Mouse (Mus musculus) midbrain, embryonic 14.5 days (tissue): ENCODE data around the gene Vsig10. TPM values are rescaled to one million over a fixed set of nuclear protein-coding genes. Genes with fewer than 3 reads are reported as not detected.

ENCODE experiments used
- ATAC-seq: fragments of 200-750 bp; cut with Nextera tagmentation; 2 replicates; pipeline ENCODE4 v1.8.0; 2017; ENCODE audit warnings: moderate number of reproducible peaks, moderate library complexity; ENCODE audit not compliant: low FRiP score, low TSS enrichment
- DNase-seq: peaks from one replicate; pipeline ENCODE4 v3.0.0-alpha.2; 2015
- H3K27ac ChIP-seq: fragments of 300-500 bp; sonication (generic); replicated peaks from 2 replicates; pipeline ENCODE4 v1.5.1; 2014; ENCODE audit warnings: mild to moderate bottlenecking, low read depth, low read length, moderate library complexity
- H3K27me3 ChIP-seq: fragments of 300-500 bp; sonication (generic); 2 replicates; pipeline ENCODE4 v1.6.1; 2014; ENCODE audit warnings: low read length, control low read depth, mixed read lengths; ENCODE audit not compliant: control insufficient read depth, insufficient read depth
- H3K36me3 ChIP-seq: fragments of 300-500 bp; sonication (generic); 2 replicates; pipeline ENCODE4 v1.6.1; 2014; ENCODE audit warnings: low read length, control low read depth; ENCODE audit not compliant: control insufficient read depth, insufficient read depth
- H3K4me1 ChIP-seq: fragments of 300-500 bp; sonication (generic); 2 replicates; pipeline ENCODE4 v1.6.1; 2014; ENCODE audit warnings: mild to moderate bottlenecking, antibody characterized with exemption, low read length, control low read depth; ENCODE audit not compliant: control insufficient read depth, insufficient read depth
- H3K4me2 ChIP-seq: fragments of 300-500 bp; sonication (generic); 2 replicates; pipeline ENCODE4 v1.6.1; 2014; ENCODE audit warnings: mild to moderate bottlenecking, low read length, moderate library complexity
- H3K4me3 ChIP-seq: fragments of 300-500 bp; sonication (generic); replicated peaks from 2 replicates; pipeline ENCODE4 v1.5.1; 2014; ENCODE audit warnings: low read depth, low read length
- H3K9ac ChIP-seq: fragments of 300-500 bp; sonication (generic); replicated peaks from 2 replicates; pipeline ENCODE4 v1.6.1; 2014; ENCODE audit warnings: mild to moderate bottlenecking, low read length, moderate library complexity
- H3K9me3 ChIP-seq: fragments of 300-500 bp; sonication (generic); 2 replicates; pipeline ENCODE4 v1.6.1; 2016; ENCODE audit warnings: low read length, control low read depth, mixed read lengths; ENCODE audit not compliant: control insufficient read depth
- WGBS: fragments of 180-500 bp; shearing (Covaris S2); extraction: QIAGEN DNeasy Blood & Tissue Kit; methylation state at CpG from one replicate; pipeline ENCODE4 v1.1.7; 2014; 5-methylcytosine and 5-hydroxymethylcytosine counted together
- polyA plus RNA-seq: library from polyadenylated mRNA; unstranded; fragments of >200 nt; fragmentation: Nextera tagmentation; extraction: Ambion mirVana; gene quantifications from 2 replicates; pipeline ENCODE4 v1.2.1, GENCODE M21; 2014

The Vsig10 gene
- polyA plus RNA-seq, 1 experiment from 2014 or later: 1.3 TPM

DNA sequence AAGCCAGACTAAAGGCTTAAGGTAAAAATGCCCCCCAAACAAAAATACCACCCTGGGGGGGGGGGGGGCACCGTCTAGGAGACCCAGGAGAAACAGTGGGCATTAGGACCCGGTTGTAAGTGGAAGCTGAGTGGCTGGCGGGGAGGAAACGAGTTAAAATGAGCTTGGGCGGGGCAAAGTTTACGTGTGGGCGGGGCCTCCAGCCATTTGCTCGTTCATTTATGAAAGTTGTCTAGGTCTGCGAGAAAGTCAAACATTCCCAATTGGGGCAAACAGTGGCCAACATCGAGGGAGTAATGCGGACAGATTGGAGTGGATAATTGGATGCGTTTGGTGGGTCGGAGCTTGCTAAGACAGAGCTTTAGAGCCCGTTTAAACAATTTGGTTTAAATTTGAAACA lies 5.5 kb upstream of the Vsig10 start:
- 28% methylated on average over 13 of the region's 14 CpGs for WGBS
- Histone ChIP-seq H3K9me3 (no peaks in the 10 kb centered on the region), H3K27ac (no peak overlapping the region), H3K4me3 (no peak overlapping the region), H3K27me3 (peaks cover under 1% of the 10 kb centered on the region; the same call in 1 of the 2 replicates), H3K36me3 (no peaks in the 10 kb centered on the region), H3K9ac (no peak overlapping the region), H3K4me2 (peak overlapping the region; percentile 3; the same call in 1 of the 2 replicates), H3K4me1 (peaks cover 7% of the 10 kb centered on the region; the same call in 1 of the 2 replicates)
- peak; percentile 28 for DNase-seq
- ATAC-seq: no peak

DNA sequence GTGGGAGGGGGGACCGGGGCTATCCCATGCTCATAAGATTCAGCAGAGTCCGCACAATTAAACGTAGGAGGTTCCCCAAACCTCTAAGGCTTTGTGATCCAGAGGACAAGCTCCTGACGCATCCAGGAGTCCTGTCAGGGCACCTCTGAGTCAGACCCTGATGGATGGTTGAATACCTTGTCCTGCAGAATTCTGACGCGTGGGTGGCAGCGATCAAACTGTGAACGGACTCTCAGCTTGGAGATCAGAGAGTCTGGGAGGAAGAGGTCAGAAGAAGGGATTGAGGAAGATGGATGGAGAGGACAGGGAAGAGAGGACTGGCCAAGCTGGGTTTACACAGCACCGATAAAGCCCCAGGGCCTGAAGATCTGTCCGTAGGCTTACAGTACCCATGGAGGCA lies 5.0 kb upstream of the Vsig10 start:
- Histone ChIP-seq H3K36me3 (no peaks in the 10 kb centered on the region), H3K4me2 (peak overlapping the region; percentile 3; the same call in 1 of the 2 replicates), H3K4me1 (peaks cover 7% of the 10 kb centered on the region; the same call in 1 of the 2 replicates), H3K27ac (no peak overlapping the region), H3K9ac (no peak overlapping the region), H3K27me3 (peaks cover 3% of the 10 kb centered on the region; the same call in 1 of the 2 replicates), H3K9me3 (no peaks in the 10 kb centered on the region), H3K4me3 (no peak overlapping the region)
- no peak for DNase-seq
- 36% methylated on average over 10 of the region's 10 CpGs for WGBS
- no peak for ATAC-seq

DNA sequence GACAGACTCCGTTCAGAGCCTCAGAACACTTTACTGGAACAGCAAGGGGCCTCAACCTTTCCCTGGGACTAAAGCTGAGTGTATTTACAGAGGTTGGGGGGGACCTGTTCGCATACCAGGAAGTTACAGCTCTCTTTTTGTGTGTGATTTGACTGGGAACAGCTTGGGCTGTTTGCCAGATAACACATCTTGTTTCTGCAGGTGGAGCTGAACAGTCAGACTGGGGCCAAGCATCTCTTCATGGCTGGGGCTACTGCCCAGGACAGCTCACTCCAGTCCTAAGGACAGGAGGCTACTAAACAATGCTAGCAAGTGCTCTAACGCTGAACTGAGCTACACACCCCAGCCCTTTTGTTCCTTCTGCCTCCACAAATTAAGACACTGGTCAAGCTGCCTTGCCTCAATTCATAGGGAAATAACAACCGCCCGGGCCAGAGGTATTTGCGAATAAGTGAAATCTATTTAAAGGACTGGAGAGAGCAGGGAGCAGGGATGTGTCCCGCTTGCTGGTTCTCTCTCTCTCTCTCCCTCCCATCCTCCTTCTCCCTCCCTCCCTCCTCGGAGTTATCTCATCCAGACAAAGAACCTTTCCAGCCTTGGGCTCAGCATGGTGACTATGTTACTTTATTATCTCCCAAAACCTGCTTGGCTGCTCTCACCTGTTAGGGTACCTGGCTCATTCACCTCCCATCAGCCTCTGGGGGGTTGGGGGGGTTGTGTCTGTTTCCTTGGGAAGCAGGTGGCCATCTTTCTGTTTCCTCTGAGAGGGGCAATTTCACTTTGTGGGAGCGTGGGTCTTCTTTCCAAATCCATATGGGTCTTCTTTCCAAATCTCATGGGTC lies 4.1 kb upstream of the Vsig10 start:
- no peaks in the 10 kb centered on the region for H3K9me3 ChIP-seq
- no peak for ATAC-seq
- DNase-seq: peak; percentile 31
- WGBS: 9% methylated on average over 9 of the region's 9 CpGs
- H3K36me3 ChIP-seq: no peaks in the 10 kb centered on the region
- H3K4me1 ChIP-seq: peaks cover 14% of the 10 kb centered on the region; the same call in 1 of the 2 replicates
- H3K4me2 ChIP-seq: no peak overlapping the region
- no peak overlapping the region for H3K9ac ChIP-seq
- H3K27me3 ChIP-seq: peaks cover 3% of the 10 kb centered on the region; the same call in 1 of the 2 replicates
- H3K4me3 ChIP-seq: no peak overlapping the region
- no peak overlapping the region for H3K27ac ChIP-seq

DNA sequence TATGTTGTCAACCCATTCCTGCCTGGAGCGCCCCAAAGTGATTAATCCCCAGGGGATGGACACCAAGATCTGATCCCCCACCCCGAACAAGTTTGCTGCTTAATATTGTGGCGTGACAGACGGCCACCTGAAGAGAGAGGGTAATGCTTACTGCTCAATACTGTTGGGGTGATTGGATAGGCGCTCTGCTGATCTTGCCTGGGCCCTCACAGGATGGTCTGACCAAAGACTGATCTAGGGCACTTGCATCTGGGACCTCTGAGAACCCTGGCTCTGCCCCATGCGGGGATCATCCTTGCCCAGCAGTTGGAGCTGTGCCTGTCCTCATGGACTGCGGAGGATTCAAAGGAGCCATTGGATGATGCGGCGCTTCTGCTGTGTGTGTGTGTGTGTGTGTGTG lies 4.9 kb downstream of the Vsig10 start:
- 82% methylated on average over 9 of the region's 9 CpGs for WGBS
- H3K4me3 ChIP-seq: no peak overlapping the region

DNA sequence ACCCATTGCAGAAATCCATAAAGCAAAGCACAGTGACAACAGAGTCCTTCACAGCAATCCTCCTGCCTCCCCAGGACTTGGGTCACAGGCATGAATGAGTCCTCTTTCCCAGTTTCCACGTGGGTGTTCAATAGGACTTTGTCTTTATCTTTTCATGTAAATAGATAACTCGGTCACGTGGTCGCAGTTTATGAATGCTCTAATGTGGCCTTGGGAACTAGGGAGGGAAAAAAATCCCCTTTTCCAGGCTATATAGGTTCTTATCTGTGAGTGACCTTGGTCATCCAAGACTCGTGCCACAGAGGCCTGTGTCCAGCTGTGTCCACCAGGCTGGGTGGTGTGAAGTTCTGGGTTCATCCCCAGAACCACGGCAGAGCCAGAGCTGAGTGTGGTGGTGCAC lies 7.5 kb downstream of the Vsig10 start:
- WGBS: 77% methylated on average over 6 of the region's 6 CpGs
- Histone ChIP-seq H3K36me3 (no peaks in the 10 kb centered on the region), H3K9me3 (no peaks in the 10 kb centered on the region), H3K9ac (no peak overlapping the region), H3K27me3 (no peaks in the 10 kb centered on the region), H3K4me1 (no peaks in the 10 kb centered on the region), H3K27ac (no peak overlapping the region), H3K4me2 (no peak overlapping the region), H3K4me3 (no peak overlapping the region)
- ATAC-seq: no peak
- no peak for DNase-seq

More for the DNA sequence above, 4.9 kb downstream of the Vsig10 start:
- no peaks in the 10 kb centered on the region for H3K36me3 ChIP-seq
- H3K27me3 ChIP-seq: peaks cover 8% of the 10 kb centered on the region
- H3K4me2 ChIP-seq: no peak overlapping the region
- H3K9ac ChIP-seq: no peak overlapping the region
- peaks cover 9% of the 10 kb centered on the region; the same call in 1 of the 2 replicates for H3K4me1 ChIP-seq
- H3K9me3 ChIP-seq: no peaks in the 10 kb centered on the region
- DNase-seq (no peak), ATAC-seq (no peak)
- no peak overlapping the region for H3K27ac ChIP-seq

DNA sequence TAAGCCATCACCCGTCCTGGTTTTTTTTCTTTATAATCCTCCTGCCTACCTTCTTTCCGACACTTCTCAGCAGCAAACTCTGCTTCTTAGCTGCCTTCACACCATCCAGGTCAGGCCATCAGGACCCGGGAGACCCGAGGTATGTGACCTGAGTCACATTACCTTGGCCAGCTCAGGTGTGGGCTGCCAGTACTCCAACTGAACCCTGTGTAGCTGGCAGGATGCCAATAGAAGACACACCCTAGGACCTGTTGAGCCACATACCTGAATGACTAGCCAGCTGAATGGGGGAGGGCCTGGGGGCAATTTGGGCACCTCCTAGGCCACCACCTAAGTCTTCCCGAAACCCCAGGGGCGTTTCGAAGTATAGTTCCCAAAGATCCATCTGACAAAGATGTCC lies 11.6 kb downstream of the Vsig10 start:
- Histone ChIP-seq H3K27me3 (no peaks in the 10 kb centered on the region), H3K9me3 (no peaks in the 10 kb centered on the region), H3K27ac (no peak overlapping the region), H3K4me1 (no peaks in the 10 kb centered on the region), H3K36me3 (no peaks in the 10 kb centered on the region), H3K4me3 (no peak overlapping the region), H3K9ac (no peak overlapping the region), H3K4me2 (no peak overlapping the region)
- ATAC-seq (no peak), DNase-seq (no peak)
- 89% methylated on average over 7 of the region's 7 CpGs for WGBS

DNA sequence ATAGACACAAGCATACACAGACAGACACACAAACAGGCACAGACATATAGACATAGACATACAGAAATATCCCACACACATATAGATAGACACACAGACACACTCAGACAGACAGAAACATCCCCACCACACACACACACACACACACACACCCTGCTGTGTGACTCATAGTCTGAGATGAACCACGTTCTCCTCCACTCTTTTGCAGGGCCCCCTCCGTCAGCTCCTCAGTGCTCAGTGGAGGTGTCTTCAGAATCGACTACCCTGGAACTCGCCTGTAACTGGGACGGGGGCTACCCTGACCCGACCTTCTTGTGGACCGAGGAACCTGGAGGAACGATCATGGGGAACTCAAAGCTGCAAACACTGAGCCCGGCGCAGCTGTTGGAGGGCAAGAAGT lies 19.1 kb downstream of the Vsig10 start:
- WGBS: 88% methylated on average over 10 of the region's 10 CpGs
- Histone ChIP-seq H3K36me3 (no peaks in the 10 kb centered on the region), H3K4me1 (no peaks in the 10 kb centered on the region), H3K9ac (no peak overlapping the region), H3K27me3 (no peaks in the 10 kb centered on the region), H3K4me3 (no peak overlapping the region), H3K4me2 (no peak overlapping the region), H3K27ac (no peak overlapping the region), H3K9me3 (no peaks in the 10 kb centered on the region)
- ATAC-seq (no peak), DNase-seq (no peak)

DNA sequence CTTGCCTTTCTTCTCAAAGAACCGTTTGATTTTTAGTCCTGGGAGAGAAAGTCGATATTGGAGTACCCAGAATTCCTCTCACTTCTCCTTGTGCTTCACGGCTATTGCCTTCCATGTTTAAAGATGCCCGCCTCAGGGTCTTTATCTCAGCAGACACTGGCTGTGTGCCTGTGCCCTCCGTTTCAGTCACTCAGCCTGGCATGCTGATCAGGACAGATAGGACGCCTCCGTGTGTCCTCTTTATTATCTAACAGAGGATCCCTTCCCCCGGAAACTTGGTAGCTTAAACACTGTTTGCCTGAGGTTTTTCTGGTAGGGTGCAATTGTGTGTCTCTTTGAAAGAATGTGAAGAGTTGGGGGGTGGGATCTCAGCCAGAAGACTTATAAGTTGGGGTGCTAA lies 19.6 kb downstream of the Vsig10 start:
- WGBS: 86% methylated on average over 8 of the region's 8 CpGs
- no peak overlapping the region for H3K27ac ChIP-seq
- no peak for ATAC-seq
- H3K4me1 ChIP-seq: no peaks in the 10 kb centered on the region
- H3K9me3 ChIP-seq: no peaks in the 10 kb centered on the region
- no peak overlapping the region for H3K9ac ChIP-seq
- no peak overlapping the region for H3K4me2 ChIP-seq
- H3K27me3 ChIP-seq: no peaks in the 10 kb centered on the region
- H3K4me3 ChIP-seq: no peak overlapping the region
- H3K36me3 ChIP-seq: no peaks in the 10 kb centered on the region
- DNase-seq: no peak

DNA sequence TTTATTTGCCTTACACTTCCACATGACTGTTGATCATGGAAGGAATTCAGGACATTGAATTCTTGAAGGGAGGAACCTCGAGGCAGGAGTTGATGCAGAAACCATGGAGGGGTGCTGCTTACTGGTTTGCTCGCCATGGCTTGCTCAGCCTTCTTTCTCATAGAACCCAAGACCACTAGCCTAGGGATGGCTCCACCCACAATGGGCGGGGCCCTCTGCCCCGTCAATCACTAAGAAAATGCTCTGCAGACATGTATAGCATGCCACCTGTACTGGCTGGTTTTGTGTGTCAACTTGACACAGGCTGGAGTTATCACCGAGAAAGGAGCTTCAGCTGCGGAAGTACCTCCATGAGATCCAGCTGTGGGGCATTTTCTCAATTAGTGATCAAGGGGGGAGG lies 21.2 kb downstream of the Vsig10 start:
- ATAC-seq: no peak
- Histone ChIP-seq H3K4me2 (no peak overlapping the region), H3K27ac (no peak overlapping the region), H3K27me3 (no peaks in the 10 kb centered on the region), H3K9ac (no peak overlapping the region), H3K36me3 (no peaks in the 10 kb centered on the region), H3K4me3 (no peak overlapping the region), H3K9me3 (no peaks in the 10 kb centered on the region), H3K4me1 (no peaks in the 10 kb centered on the region)
- no peak for DNase-seq
- 86% methylated on average over 6 of the region's 6 CpGs for WGBS
